Mouse (Mus musculus) G1E (cell line): ENCODE results near the gene Mylk. TPM values are rescaled to one million over a fixed set of nuclear protein-coding genes. Genes with fewer than 3 reads are reported as not detected.

ENCODE experiments used
- ATAC-seq: 2 replicates; pipeline ENCODE4 v1.8.0; 2016; ENCODE audit warnings: mild to moderate bottlenecking; ENCODE audit not compliant: insufficient number of reproducible peaks, poor library complexity, low FRiP score, severe bottlenecking; ENCODE audit errors: extremely low read depth
- DNase-seq: peaks from one replicate; pipeline ENCODE4 v3.0.0; 2012; ENCODE audit warnings: low spot score
- H3K27me3 ChIP-seq: 2 replicates; pipeline ENCODE4 v1.6.1; 2012; ENCODE audit warnings: mild to moderate bottlenecking, low read length, inconsistent platforms; ENCODE audit not compliant: insufficient read depth
- H3K36me3 ChIP-seq: replicated peaks from 2 replicates; pipeline ENCODE3; 2012; ENCODE audit warnings: mild to moderate bottlenecking, inconsistent platforms
- H3K4me1 ChIP-seq: 2 replicates; pipeline ENCODE4 v1.6.1; 2012; ENCODE audit warnings: low read depth, low read length, inconsistent platforms, mixed read lengths; ENCODE audit not compliant: insufficient read depth
- H3K4me3 ChIP-seq: 2 replicates; pipeline ENCODE4 v1.5.1; 2012; ENCODE audit warnings: low read depth, mild to moderate bottlenecking, inconsistent platforms, low read length, moderate library complexity, mixed read lengths
- H3K9me3 ChIP-seq: replicated peaks from 2 replicates; pipeline ENCODE4 v1.6.1; 2012; ENCODE audit warnings: inconsistent platforms
- CTCF ChIP-seq: IDR thresholded peaks from 2 replicates; pipeline ENCODE4 v1.5.1; 2012; ENCODE audit warnings: low read depth, low read length, inconsistent platforms, mixed read lengths
- GATA1 ChIP-seq: IDR thresholded peaks from 2 replicates; pipeline ENCODE4 v1.6.1; 2012; ENCODE audit warnings: borderline replicate concordance, low read length, inconsistent platforms, mixed read lengths
- GATA2 ChIP-seq: IDR thresholded peaks from 2 replicates; pipeline ENCODE4 v1.6.1; 2012; ENCODE audit warnings: low read depth, low read length, inconsistent platforms, borderline replicate concordance
- POLR2AphosphoS5 ChIP-seq: IDR thresholded peaks from 2 replicates; pipeline ENCODE4 v1.6.1; 2012; ENCODE audit warnings: low read depth, low read length, inconsistent platforms; ENCODE audit not compliant: insufficient replicate concordance
- TAL1 ChIP-seq: conservative IDR thresholded peaks from 2 replicates; pipeline ENCODE4 v1.6.1; 2012; ENCODE audit warnings: low read depth, low read length, inconsistent platforms, mixed read lengths
- polyA plus RNA-seq: library from polyadenylated mRNA; stranded (reverse); fragments of >175 nt; gene quantifications from 2 replicates; pipeline ENCODE4 v1.2.3, GENCODE M21; 2012
- total RNA-seq, 2 experiments: library from RNA; stranded (forward) in 1 of 2; stranded (reverse) in 1 of 2; fragments of 200-1000 nt in 1 of 2; fragments of >200 nt in 1 of 2; fragmentation: Nextera tagmentation in 1 of 2; gene quantifications; 2 replicates each; pipeline ENCODE4 v1.2.3; 2014 to 2017

Mylk gene
- total and polyA plus RNA-seq, 3 experiments = 0.05 TPM; not detected in 2

DNA sequence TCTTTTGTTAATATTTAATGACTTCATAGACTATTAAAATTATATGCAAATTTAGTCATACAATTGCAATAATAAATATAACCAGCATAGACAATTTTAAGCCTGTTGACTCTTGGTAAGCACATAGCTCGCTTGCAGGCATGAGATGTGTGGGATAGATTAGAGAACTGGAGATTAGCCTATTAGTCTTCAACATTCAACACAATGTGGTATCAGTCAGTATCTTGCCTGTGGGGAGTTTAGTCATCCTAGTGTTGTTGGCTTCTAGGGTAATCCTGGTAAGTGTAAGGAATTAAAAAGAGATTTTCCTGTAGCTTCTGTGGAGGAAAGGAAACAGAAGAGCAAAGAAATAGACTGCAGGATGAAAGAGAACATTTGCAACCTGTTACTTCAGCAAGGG lies 20.7 kb downstream of the Mylk start:
- Histone ChIP-seq H3K27me3 (peaks cover 4% of the 10 kb centered on the region; the same call in 1 of the 2 replicates), H3K36me3 (no peaks in the 10 kb centered on the region), H3K4me3 (no peak overlapping the region), H3K4me1 (no peaks in the 10 kb centered on the region), H3K9me3 (no peaks in the 10 kb centered on the region)
- DNase-seq (no peak), ATAC-seq (no peak)
- no peak for TF ChIP-seq GATA2

GRCm38 (mm10) chr16:34766193-34766592 lies 21.2 kb downstream of the Mylk start:
- ATAC-seq = no peak
- H3K4me1 ChIP-seq = no peaks in the 10 kb centered on the region
- no peak for DNase-seq
- TF ChIP-seq CTCF (no peak), POLR2AphosphoS5 (no peak), GATA2 (no peak), TAL1 (no peak), GATA1 (no peak)
- H3K4me3 ChIP-seq = no peak overlapping the region
- no peaks in the 10 kb centered on the region for H3K9me3 ChIP-seq
- no peaks in the 10 kb centered on the region for H3K36me3 ChIP-seq
- H3K27me3 ChIP-seq = peaks cover 4% of the 10 kb centered on the region; the same call in 1 of the 2 replicates

DNA sequence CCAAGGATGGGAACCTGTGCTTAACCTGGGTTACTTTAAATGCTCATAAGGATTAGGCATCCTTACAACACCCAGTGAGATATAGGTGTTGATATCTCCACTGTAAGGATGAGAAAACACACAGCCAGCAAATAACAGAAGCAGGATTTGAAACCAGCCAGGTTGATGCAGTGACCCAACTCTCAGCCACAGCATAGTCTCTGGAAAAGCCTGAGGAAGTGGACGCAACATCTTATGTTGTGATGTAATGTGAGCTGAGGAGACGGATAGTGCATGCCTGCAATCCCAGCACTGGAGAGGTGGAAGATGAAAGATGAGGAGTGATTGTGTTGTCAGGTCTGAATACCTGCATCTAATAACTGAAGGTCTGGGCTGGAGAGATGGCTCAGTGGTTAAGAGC lies 22.4 kb downstream of the Mylk start:
- DNase-seq (no peak), ATAC-seq (no peak)
- Histone ChIP-seq H3K4me3 (no peak overlapping the region), H3K9me3 (no peaks in the 10 kb centered on the region), H3K4me1 (no peaks in the 10 kb centered on the region), H3K27me3 (0 out of 2 replicates have a peak, but pooled peaks cover 2% of the 10 kb centered on the region), H3K36me3 (no peaks in the 10 kb centered on the region)
- no peak for TF ChIP-seq POLR2AphosphoS5
- no peak for TF ChIP-seq TAL1
- no peak for TF ChIP-seq CTCF
- no peak for TF ChIP-seq GATA2
- no peak for TF ChIP-seq GATA1

- Histone ChIP-seq H3K9me3 (no peaks in the 10 kb centered on the region), H3K36me3 (no peaks in the 10 kb centered on the region), H3K27me3 (0 out of 2 replicates have a peak, but pooled peaks cover 2% of the 10 kb centered on the region), H3K4me1 (no peaks in the 10 kb centered on the region), H3K4me3 (no peak overlapping the region)
- ATAC-seq = no peak
- no peak for TF ChIP-seq GATA2
- TF ChIP-seq CTCF = no peak
- TF ChIP-seq POLR2AphosphoS5 = no peak
- no peak for DNase-seq
Observed at GRCm38 (mm10) chr16:34768436-34768835, 23.4 kb downstream of the Mylk start.

DNA sequence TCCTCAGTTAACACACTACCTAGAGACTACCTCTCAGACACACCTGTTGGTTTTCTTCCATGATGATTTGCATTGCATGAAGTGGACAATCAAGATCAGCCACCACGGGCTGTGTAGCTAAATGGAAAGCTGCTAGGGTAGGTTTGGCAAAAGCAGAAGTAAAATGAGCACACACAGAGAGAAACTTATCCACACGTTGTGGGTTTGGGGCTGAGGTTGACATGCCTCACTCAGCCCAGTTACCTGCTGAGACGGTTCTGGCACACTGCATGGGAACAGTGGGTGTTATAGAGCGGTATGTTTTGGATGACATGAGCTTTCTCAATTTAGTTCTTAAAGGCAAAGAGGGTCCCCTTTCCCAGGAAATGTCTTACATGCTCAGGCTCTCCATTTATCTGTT lies 25.1 kb downstream of the Mylk start:
- Histone ChIP-seq H3K4me3 (no peak overlapping the region), H3K9me3 (no peaks in the 10 kb centered on the region), H3K36me3 (no peaks in the 10 kb centered on the region), H3K27me3 (0 out of 2 replicates have a peak, but pooled peaks cover 2% of the 10 kb centered on the region), H3K4me1 (no peaks in the 10 kb centered on the region)
- DNase-seq = no peak
- TF ChIP-seq TAL1 (no peak), POLR2AphosphoS5 (no peak), GATA1 (no peak), CTCF (no peak), GATA2 (no peak)
- no peak for ATAC-seq

DNA sequence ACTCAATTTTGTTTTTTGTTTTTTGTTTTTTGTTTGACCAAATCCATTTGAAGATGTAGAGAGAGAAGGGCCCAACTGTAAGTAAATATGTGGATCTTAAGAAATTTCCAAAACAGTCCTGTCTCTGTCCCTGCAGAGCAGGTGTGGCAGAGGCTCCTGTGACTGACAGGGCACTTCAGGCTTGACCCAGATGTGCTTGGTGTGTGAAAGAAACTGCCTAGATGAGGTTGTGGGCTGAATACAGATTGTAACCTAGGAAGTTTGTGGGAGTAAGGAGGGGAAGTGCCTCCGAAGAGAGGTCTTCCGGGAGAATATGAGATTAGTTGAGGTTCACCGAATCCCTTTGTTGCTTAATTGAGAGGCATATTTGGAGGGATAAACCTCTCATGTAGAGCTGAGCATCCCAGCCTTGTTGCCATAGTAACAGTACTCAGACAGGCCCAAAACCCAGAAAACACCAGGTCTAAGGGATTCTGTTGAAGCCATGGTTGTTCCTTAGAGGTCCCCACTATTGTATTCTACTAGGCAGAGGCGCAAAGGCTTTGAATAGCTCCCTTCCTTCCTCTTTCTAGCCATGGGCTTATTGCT lies 27.5 kb downstream of the Mylk start:
- no peaks in the 10 kb centered on the region for H3K36me3 ChIP-seq
- no peak for DNase-seq
- H3K4me3 ChIP-seq = no peak overlapping the region
- no peaks in the 10 kb centered on the region for H3K9me3 ChIP-seq
- TF ChIP-seq GATA2 (no peak), POLR2AphosphoS5 (no peak), GATA1 (no peak)
- no peaks in the 10 kb centered on the region for H3K27me3 ChIP-seq
- ATAC-seq = no peak
- H3K4me1 ChIP-seq = no peaks in the 10 kb centered on the region

GRCm38 (mm10) chr16:34782442-34782841 lies 37.4 kb downstream of the Mylk start:
- peaks cover 7% of the 10 kb centered on the region for H3K27me3 ChIP-seq
- H3K9me3 ChIP-seq = no peaks in the 10 kb centered on the region
- no peak overlapping the region for H3K4me3 ChIP-seq
- no peak for DNase-seq
- no peaks in the 10 kb centered on the region for H3K4me1 ChIP-seq
- no peaks in the 10 kb centered on the region for H3K36me3 ChIP-seq
- ATAC-seq = no peak
- no peak for TF ChIP-seq POLR2AphosphoS5
- no peak for TF ChIP-seq GATA1
- no peak for TF ChIP-seq CTCF
- TF ChIP-seq TAL1 = no peak
- no peak for TF ChIP-seq GATA2
